Comparison of ENCODE assay signal across 7 mouse cellular contexts in genomic region chr13:49248467-49248862, GRCm38 (mm10). TPM values are rescaled to one million over a fixed set of nuclear protein-coding genes. Genes with fewer than 3 reads are reported as not detected.
A peak's percentile ranks its signal among the peaks of the same experiment; 100 is the strongest.
DNase-seq lines count a peak whose midpoint lies in the region; ATAC-seq lines count a peak whose summit lies in the region.

TSS of gene Susd3 (minus strand) at chr13:49248706.

- H3K36me3 ChIP-seq in hindbrain, embryonic 11.5 days (ENCODE audit: control insufficient read depth, insufficient read depth, low read length): no peaks in the 10 kb centered on the region
- no peaks in the 10 kb centered on the region for H3K36me3 ChIP-seq in midbrain, embryonic 10.5 days

- H3K4me1 ChIP-seq in hindbrain, embryonic 11.5 days (replicated peaks; ENCODE audit: control insufficient read depth, insufficient read depth, low read length): peaks cover 4% of the 10 kb centered on the region; the same call in 1 of the 2 replicates
- H3K4me1 ChIP-seq in midbrain, embryonic 10.5 days: peaks cover 48% of the 10 kb centered on the region

- no peak for DNase-seq in thymus, postnatal 0 days (ENCODE audit: low spot score)
- DNase-seq in thymus, postnatal 4 days: no peak
- no peak for DNase-seq in hindbrain, embryonic 11.5 days (ENCODE audit: low spot score)
- no peak for DNase-seq in midbrain, embryonic 10.5 days (ENCODE audit: low spot score)
- DNase-seq in embryo, embryonic 10 days (ENCODE audit: low spot score): no peak
- DNase-seq in thymus, postnatal 10 days (ENCODE audit: low spot score in 2 of 2): no peak
- DNase-seq in cerebellum, adult 9-11 months: no peak

- WGBS in hindbrain, embryonic 11.5 days: 12% methylated on average over 7 of the region's 8 CpGs
- 19% methylated on average over 8 of the region's 8 CpGs for WGBS in midbrain, embryonic 10.5 days

- H3K9me3 ChIP-seq in hindbrain, embryonic 11.5 days (ENCODE audit: control insufficient read depth, low read length): no peaks in the 10 kb centered on the region
- H3K9me3 ChIP-seq in midbrain, embryonic 10.5 days (replicated peaks): no peaks in the 10 kb centered on the region

- peak within 1 kb of the TSS; percentile 55 for H3K4me2 ChIP-seq in hindbrain, embryonic 11.5 days (replicated peaks; ENCODE audit: low read depth, low read length)

- no peak within 1 kb of the TSS for H3K27ac ChIP-seq in hindbrain, embryonic 11.5 days (ENCODE audit: low read depth, low read length)
- no peak within 1 kb of the TSS; the same call in 1 of the 2 replicates for H3K27ac ChIP-seq in midbrain, embryonic 10.5 days (replicated peaks)

- H3K27me3 ChIP-seq in hindbrain, embryonic 11.5 days (ENCODE audit: control insufficient read depth, insufficient read depth, low read length): peaks cover 23% of the 10 kb centered on the region
- H3K27me3 ChIP-seq in midbrain, embryonic 10.5 days (ENCODE audit: low read depth, poor library complexity, severe bottlenecking): peaks cover 64% of the 10 kb centered on the region

- H3K9ac ChIP-seq in hindbrain, embryonic 11.5 days (ENCODE audit: low read depth, low read length): no peak within 1 kb of the TSS

- H3K4me3 ChIP-seq in hindbrain, embryonic 11.5 days (ENCODE audit: low read depth, low read length): peak within 1 kb of the TSS; percentile 29
- peak within 1 kb of the TSS; percentile 59 for H3K4me3 ChIP-seq in midbrain, embryonic 10.5 days

- ATAC-seq in hindbrain, embryonic 11.5 days (ENCODE audit: low FRiP score): no peak

RNA-seq across cellular contexts. Expression of gene Susd3, which starts in this region (rescaled TPM):
- 11.3 and 14.1 TPM in 2 replicates for polyA plus RNA-seq in thymus, postnatal 0 days (2015; fragmentation: Nextera tagmentation; extraction: Ambion mirVana)
- polyA plus RNA-seq in hindbrain, embryonic 11.5 days (2014; fragmentation: Nextera tagmentation; extraction: Ambion mirVana): 0.63 and 0.73 TPM in 2 replicates
- 1.0 and 1.2 TPM in 2 replicates for polyA plus RNA-seq in midbrain, embryonic 10.5 days (2016; fragmentation: Nextera tagmentation; extraction: Ambion mirVana)
